Mouse (Mus musculus): ENCODE measurements at regions not wholly inside any gene's neighbourhood (a gene's known extent, or its start where the extent isn't known, plus 50 kb on each side); places are given as distances from the start of the nearest gene placed in this dataset.
A peak's percentile ranks its signal among the peaks of the same experiment; 100 is the strongest.

DNA sequence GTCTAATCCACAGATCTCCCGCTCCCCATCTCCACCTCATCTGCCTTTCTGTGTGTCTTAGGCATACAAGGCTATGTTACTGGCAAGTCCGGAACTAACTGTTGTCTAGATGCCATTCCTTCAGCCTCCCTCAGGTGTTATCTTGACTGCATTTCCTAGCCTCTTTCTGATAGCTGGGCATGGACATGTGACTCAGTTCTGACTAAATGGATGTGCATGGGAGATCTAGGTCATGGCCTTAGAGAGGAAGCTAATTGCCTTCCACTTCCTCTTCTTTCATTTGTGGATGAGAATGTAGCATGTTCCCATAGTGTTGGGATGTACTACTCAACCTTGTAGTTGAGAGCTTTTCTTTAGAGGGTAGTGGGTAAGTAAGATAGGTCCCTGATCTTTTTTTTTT lies 75.9 kb upstream of the Arhgap32 start:
- H3K27me3 ChIP-seq (replicated peaks; ENCODE audit: control insufficient read depth, insufficient read depth, low read length) = no peaks in the 10 kb centered on the region
- no peak overlapping the region for H3K27ac ChIP-seq (ENCODE audit: low read length)
- no peaks in the 10 kb centered on the region for H3K9me3 ChIP-seq (ENCODE audit: control insufficient read depth, low read length)
- H3K4me3 ChIP-seq (ENCODE audit: low read length) = no peak overlapping the region
- no peak for ATAC-seq
- no peaks in the 10 kb centered on the region for H3K36me3 ChIP-seq (ENCODE audit: control insufficient read depth, insufficient read depth, low read length)
- peaks cover 4% of the 10 kb centered on the region; the same call in 1 of the 2 replicates for H3K4me1 ChIP-seq (ENCODE audit: control insufficient read depth, insufficient read depth, low read length)
- no peak overlapping the region for H3K4me2 ChIP-seq (ENCODE audit: low read depth, low read length)
- no peak overlapping the region for H3K9ac ChIP-seq (ENCODE audit: low read depth, low read length)
- WGBS = 91% methylated on average over 2 of the region's 2 CpGs

- no peak for ATAC-seq
- WGBS = 83% methylated on average over 1 of the region's 1 CpGs
- H3K36me3 ChIP-seq (ENCODE audit: control insufficient read depth, insufficient read depth, low read length) = no peaks in the 10 kb centered on the region
Measured at GRCm38 (mm10) chr9:32043344-32043743, 72.6 kb upstream of the Arhgap32 start.

GRCm38 (mm10) chr9:32046791-32047190 lies 69.1 kb upstream of the Arhgap32 start:
- no peak overlapping the region for H3K4me3 ChIP-seq (ENCODE audit: low read length)
- no peak overlapping the region for H3K27ac ChIP-seq (ENCODE audit: low read length)
- no peak for ATAC-seq
- H3K27me3 ChIP-seq (replicated peaks; ENCODE audit: control insufficient read depth, insufficient read depth, low read length) = no peaks in the 10 kb centered on the region
- no peak overlapping the region for H3K4me2 ChIP-seq (ENCODE audit: low read depth, low read length)
- 85% methylated on average over 3 of the region's 3 CpGs for WGBS
- no peak overlapping the region for H3K9ac ChIP-seq (ENCODE audit: low read depth, low read length)
- H3K36me3 ChIP-seq (ENCODE audit: control insufficient read depth, insufficient read depth, low read length) = no peaks in the 10 kb centered on the region
- no peaks in the 10 kb centered on the region for H3K9me3 ChIP-seq (ENCODE audit: control insufficient read depth, low read length)
- H3K4me1 ChIP-seq (ENCODE audit: control insufficient read depth, insufficient read depth, low read length) = peaks cover 4% of the 10 kb centered on the region; the same call in 1 of the 2 replicates

More at GRCm38 (mm10) chr9:32043344-32043743, 72.6 kb upstream of the Arhgap32 start:
- Histone ChIP-seq H3K27ac (ENCODE audit: low read length) (no peak overlapping the region), H3K4me1 (ENCODE audit: control insufficient read depth, insufficient read depth, low read length) (peaks cover 3% of the 10 kb centered on the region; the same call in 1 of the 2 replicates), H3K9ac (ENCODE audit: low read depth, low read length) (no peak overlapping the region), H3K27me3 (replicated peaks; ENCODE audit: control insufficient read depth, insufficient read depth, low read length) (no peaks in the 10 kb centered on the region), H3K4me2 (ENCODE audit: low read depth, low read length) (no peak overlapping the region), H3K4me3 (ENCODE audit: low read length) (no peak overlapping the region), H3K9me3 (ENCODE audit: control insufficient read depth, low read length) (no peaks in the 10 kb centered on the region)

DNA sequence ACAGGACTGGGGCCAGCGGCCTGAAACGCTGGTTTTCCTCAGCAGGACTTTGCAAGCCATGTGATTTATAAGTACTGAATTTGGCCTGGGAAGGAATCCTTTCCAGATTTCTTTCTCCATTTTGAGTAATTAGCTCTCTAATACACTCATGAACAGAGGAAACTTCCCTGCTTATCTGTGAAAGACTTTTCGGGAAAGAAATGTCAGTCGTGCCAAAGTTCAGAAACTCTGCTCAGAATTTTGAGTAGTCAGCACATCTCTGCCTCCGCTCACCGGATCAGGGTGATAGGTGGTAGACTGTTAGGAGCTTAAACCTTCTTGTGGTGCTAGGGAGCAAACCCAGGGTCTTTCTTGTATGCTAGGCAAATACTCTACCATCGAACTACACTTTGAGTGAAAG lies 67.0 kb upstream of the Arhgap32 start:
- no peaks in the 10 kb centered on the region for H3K9me3 ChIP-seq (ENCODE audit: control insufficient read depth, low read length)
- no peak overlapping the region for H3K4me2 ChIP-seq (ENCODE audit: low read depth, low read length)
- peak; percentile 45; the same call in 1 of the 2 replicates for ATAC-seq
- no peaks in the 10 kb centered on the region for H3K36me3 ChIP-seq (ENCODE audit: control insufficient read depth, insufficient read depth, low read length)
- no peak overlapping the region for H3K4me3 ChIP-seq (ENCODE audit: low read length)
- no peaks in the 10 kb centered on the region for H3K27me3 ChIP-seq (replicated peaks; ENCODE audit: control insufficient read depth, insufficient read depth, low read length)
- peaks cover 4% of the 10 kb centered on the region; the same call in 1 of the 2 replicates for H3K4me1 ChIP-seq (ENCODE audit: control insufficient read depth, insufficient read depth, low read length)
- no peak overlapping the region for H3K27ac ChIP-seq (ENCODE audit: low read length)
- no peak overlapping the region for H3K9ac ChIP-seq (ENCODE audit: low read depth, low read length)
- 65% methylated on average over 7 of the region's 7 CpGs for WGBS

DNA sequence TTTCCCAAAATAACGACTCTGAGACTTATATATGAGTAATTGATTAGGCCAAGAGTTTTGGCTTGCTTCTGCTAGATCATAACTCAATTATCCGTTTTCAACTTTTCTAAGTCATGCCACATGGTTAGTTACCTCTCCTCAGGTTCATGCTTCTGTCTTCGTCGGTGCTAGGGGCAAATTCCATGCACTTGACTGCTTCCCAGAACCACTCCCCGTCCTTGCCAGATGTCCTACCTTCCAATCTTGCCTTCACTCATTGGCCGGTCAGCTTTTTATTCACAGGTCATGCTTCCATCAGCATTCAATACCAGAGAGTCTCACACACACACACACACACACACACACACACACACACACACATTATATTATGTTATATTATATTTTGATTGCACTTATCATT lies 66.4 kb upstream of the Arhgap32 start:
- Histone ChIP-seq H3K27me3 (replicated peaks; ENCODE audit: control insufficient read depth, insufficient read depth, low read length) (no peaks in the 10 kb centered on the region), H3K4me1 (ENCODE audit: control insufficient read depth, insufficient read depth, low read length) (peaks cover 4% of the 10 kb centered on the region; the same call in 1 of the 2 replicates), H3K27ac (ENCODE audit: low read length) (no peak overlapping the region), H3K4me3 (ENCODE audit: low read length) (no peak overlapping the region), H3K9me3 (ENCODE audit: control insufficient read depth, low read length) (no peaks in the 10 kb centered on the region), H3K4me2 (ENCODE audit: low read depth, low read length) (no peak overlapping the region), H3K9ac (ENCODE audit: low read depth, low read length) (no peak overlapping the region), H3K36me3 (ENCODE audit: control insufficient read depth, insufficient read depth, low read length) (no peaks in the 10 kb centered on the region)
- 76% methylated on average over 6 of the region's 6 CpGs for WGBS
- ATAC-seq = peak; percentile 70

- Histone ChIP-seq H3K27ac (ENCODE audit: low read length) (no peak overlapping the region), H3K36me3 (ENCODE audit: control insufficient read depth, insufficient read depth, low read length) (no peaks in the 10 kb centered on the region), H3K27me3 (replicated peaks; ENCODE audit: control insufficient read depth, insufficient read depth, low read length) (no peaks in the 10 kb centered on the region), H3K9ac (ENCODE audit: low read depth, low read length) (no peak overlapping the region), H3K4me1 (ENCODE audit: control insufficient read depth, insufficient read depth, low read length) (peaks cover 4% of the 10 kb centered on the region; the same call in 1 of the 2 replicates), H3K9me3 (ENCODE audit: control insufficient read depth, low read length) (no peaks in the 10 kb centered on the region), H3K4me3 (ENCODE audit: low read length) (no peak overlapping the region), H3K4me2 (ENCODE audit: low read depth, low read length) (no peak overlapping the region)
- WGBS = 52% methylated on average over 4 of the region's 4 CpGs
- no peak for ATAC-seq
Measured at GRCm38 (mm10) chr9:32053886-32054615, 61.9 kb upstream of the Arhgap32 start.

GRCm38 (mm10) chr9:32057427-32058115 lies 58.4 kb upstream of the Arhgap32 start:
- WGBS = 86% methylated on average over 4 of the region's 4 CpGs
- H3K4me3 ChIP-seq (ENCODE audit: low read length) = no peak overlapping the region
- H3K4me2 ChIP-seq (ENCODE audit: low read depth, low read length) = no peak overlapping the region
- H3K36me3 ChIP-seq (ENCODE audit: control insufficient read depth, insufficient read depth, low read length) = no peaks in the 10 kb centered on the region
- no peaks in the 10 kb centered on the region for H3K4me1 ChIP-seq (ENCODE audit: control insufficient read depth, insufficient read depth, low read length)
- H3K9ac ChIP-seq (ENCODE audit: low read depth, low read length) = no peak overlapping the region
- H3K27me3 ChIP-seq (replicated peaks; ENCODE audit: control insufficient read depth, insufficient read depth, low read length) = no peaks in the 10 kb centered on the region
- no peaks in the 10 kb centered on the region for H3K9me3 ChIP-seq (ENCODE audit: control insufficient read depth, low read length)
- ATAC-seq = no peak
- H3K27ac ChIP-seq (ENCODE audit: low read length) = no peak overlapping the region

GRCm38 (mm10) chr9:32062740-32063139 lies 53.2 kb upstream of the Arhgap32 start:
- H3K4me2 ChIP-seq (ENCODE audit: low read depth, low read length) = no peak overlapping the region
- no peak overlapping the region for H3K27ac ChIP-seq (ENCODE audit: low read length)
- 79% methylated on average over 4 of the region's 4 CpGs for WGBS
- no peak for ATAC-seq
- H3K4me1 ChIP-seq (ENCODE audit: control insufficient read depth, insufficient read depth, low read length) = no peaks in the 10 kb centered on the region
- no peaks in the 10 kb centered on the region for H3K27me3 ChIP-seq (replicated peaks; ENCODE audit: control insufficient read depth, insufficient read depth, low read length)
- no peaks in the 10 kb centered on the region for H3K9me3 ChIP-seq (ENCODE audit: control insufficient read depth, low read length)
- H3K9ac ChIP-seq (ENCODE audit: low read depth, low read length) = no peak overlapping the region
- no peak overlapping the region for H3K4me3 ChIP-seq (ENCODE audit: low read length)
- no peaks in the 10 kb centered on the region for H3K36me3 ChIP-seq (ENCODE audit: control insufficient read depth, insufficient read depth, low read length)

- Histone ChIP-seq H3K4me2 (ENCODE audit: low read depth, low read length) (no peak overlapping the region), H3K9me3 (ENCODE audit: control insufficient read depth, low read length) (no peaks in the 10 kb centered on the region), H3K27ac (ENCODE audit: low read length) (no peak overlapping the region), H3K9ac (ENCODE audit: low read depth, low read length) (no peak overlapping the region), H3K36me3 (ENCODE audit: control insufficient read depth, insufficient read depth, low read length) (no peaks in the 10 kb centered on the region), H3K27me3 (replicated peaks; ENCODE audit: control insufficient read depth, insufficient read depth, low read length) (no peaks in the 10 kb centered on the region), H3K4me3 (ENCODE audit: low read length) (no peak overlapping the region), H3K4me1 (ENCODE audit: control insufficient read depth, insufficient read depth, low read length) (no peaks in the 10 kb centered on the region)
- ATAC-seq = no peak
- WGBS = 71% methylated on average over 6 of the region's 6 CpGs
Measured at GRCm38 (mm10) chr9:32063541-32063940, 52.4 kb upstream of the Arhgap32 start.
